Mouse (Mus musculus): ENCODE data around the gene Yipf2. TPM values are rescaled to one million over a fixed set of nuclear protein-coding genes. Genes with fewer than 3 reads are reported as not detected.

Gene Yipf2
- total and polyA plus RNA-seq, 3 experiments = 16.6 to 21.2 (median 17.5) TPM

GRCm38 (mm10) chr9:21585401-21585800, 7.2 kb downstream of the Yipf2 start:
- no peak for DNase-seq (ENCODE audit: extremely low read depth)
- no peak overlapping the region for H3K4me3 ChIP-seq (replicated peaks in 1 of 3; ENCODE audit: low read depth in 2 of 3, low read length in 2 of 3, poor library complexity in 1 of 3)
- in situ Hi-C loops (cut with MboI; ENCODE audit: low pct_ligation_motif_present, low pct_unique_long_range_greater_than_20kb, low sequenced_read_pairs) = no loop called here
- TF ChIP-seq TCF12 (IDR thresholded peaks at IDR 0.05; ENCODE audit: low read depth, low read length) (no peak), POLR2AphosphoS2 (IDR thresholded peaks at IDR 0.05; ENCODE audit: low read depth, low read length) (no peak)
- H3K27ac ChIP-seq (ENCODE audit: insufficient read depth, low read depth) = no peak overlapping the region
- H3K4me1 ChIP-seq (ENCODE audit: control insufficient read depth in 1 of 2, insufficient read depth in 2 of 2) = peaks cover 4 to 26% of the 10 kb centered on the region in 2 experiments
- no peak overlapping the region for H3K4me2 ChIP-seq (ENCODE audit: insufficient read depth, low read depth, poor library complexity, severe bottlenecking)
- H3K9ac ChIP-seq (ENCODE audit: insufficient read depth, low read depth) = no peak overlapping the region
- H3K36me3 ChIP-seq (replicated peaks in 1 of 2; ENCODE audit: control insufficient read depth in 1 of 2, insufficient read depth in 1 of 2, low read length in 1 of 2) = peaks cover 82 to 100% of the 10 kb centered on the region in 2 experiments
- dilution Hi-C loops (cut with MboI; ENCODE audit: extremely low pct_ligation_motif_present, extremely low pct_unique_long_range_greater_than_20kb, low sequenced_read_pairs) = no loop called here
- H3K79me2 ChIP-seq (replicated peaks; ENCODE audit: control insufficient read depth, extremely low read depth, insufficient read depth, poor library complexity, severe bottlenecking) = no peaks in the 10 kb centered on the region
- no peaks in the 10 kb centered on the region for H3K9me3 ChIP-seq (replicated peaks; ENCODE audit: low read length)
- no peaks in the 10 kb centered on the region for H3K27me3 ChIP-seq (replicated peaks)

DNA sequence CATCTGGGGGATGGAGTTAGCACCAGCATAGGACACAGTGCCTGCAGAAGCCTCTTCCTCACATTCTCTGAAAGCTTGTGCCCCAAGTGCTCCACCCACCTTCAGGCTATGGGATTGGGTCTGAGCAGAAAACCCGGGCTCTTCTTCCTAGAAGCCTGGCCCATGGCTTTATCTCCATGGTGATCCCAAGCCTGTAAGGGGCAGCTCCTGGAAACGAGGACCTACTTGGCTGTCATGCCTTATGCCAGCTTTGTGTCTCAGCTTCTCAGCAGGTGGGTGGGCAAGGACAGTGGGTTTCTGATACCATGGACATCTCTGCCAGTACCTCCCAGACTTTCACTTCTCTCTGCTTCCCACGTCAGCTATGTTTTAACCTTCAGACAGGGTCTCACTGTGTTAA, 14.4 kb downstream of the Yipf2 start:
- no peaks in the 10 kb centered on the region for H3K27me3 ChIP-seq (replicated peaks)
- H3K4me3 ChIP-seq (replicated peaks in 1 of 3; ENCODE audit: low read depth in 2 of 3, low read length in 2 of 3, poor library complexity in 1 of 3) = no peak overlapping the region
- dilution Hi-C loops (cut with MboI; ENCODE audit: extremely low pct_ligation_motif_present, extremely low pct_unique_long_range_greater_than_20kb, low sequenced_read_pairs) (no loop called here), in situ Hi-C loops (cut with MboI; ENCODE audit: low pct_ligation_motif_present, low pct_unique_long_range_greater_than_20kb, low sequenced_read_pairs) (no loop called here)
- H3K27ac ChIP-seq (ENCODE audit: insufficient read depth, low read depth) = no peak overlapping the region
- H3K9me3 ChIP-seq (replicated peaks; ENCODE audit: low read length) = no peaks in the 10 kb centered on the region
- peaks cover 70 to 95% of the 10 kb centered on the region in 2 experiments for H3K36me3 ChIP-seq (replicated peaks in 1 of 2; ENCODE audit: control insufficient read depth in 1 of 2, insufficient read depth in 1 of 2, low read length in 1 of 2)
- no peaks in the 10 kb centered on the region for H3K4me1 ChIP-seq (ENCODE audit: control insufficient read depth in 1 of 2, insufficient read depth in 2 of 2)
- TF ChIP-seq TBP (conservative IDR thresholded peaks at IDR 0.05; ENCODE audit: low read depth, low read length) (no peak), JUND (conservative IDR thresholded peaks at IDR 0.05; ENCODE audit: low read depth, low read length) (no peak), RAD21 (IDR thresholded peaks at IDR 0.05; ENCODE audit: low read depth, low read length) (no peak), PAX5 (IDR thresholded peaks at IDR 0.05; ENCODE audit: low read length) (no peak), CTCF (conservative IDR thresholded peaks at IDR 0.05 in 1 of 2, IDR thresholded peaks at IDR 0.05 in 1 of 2; ENCODE audit: low read depth in 2 of 2, low read length in 2 of 2) (no peak), NELFE (IDR thresholded peaks at IDR 0.05; ENCODE audit: low read depth, low read length) (no peak), IRF4 (IDR thresholded peaks at IDR 0.05; ENCODE audit: low read depth, low read length) (no peak), ZMIZ1 (IDR thresholded peaks at IDR 0.05; ENCODE audit: low read depth, low read length) (no peak), MAZ (IDR thresholded peaks at IDR 0.05; ENCODE audit: low read depth, low read length) (no peak), EP300 (IDR thresholded peaks at IDR 0.05; ENCODE audit: low read length) (no peak), USF1 (IDR thresholded peaks at IDR 0.05; ENCODE audit: low read depth, low read length) (no peak), JUN (IDR thresholded peaks at IDR 0.05; ENCODE audit: insufficient read depth, low read depth, low read length) (no peak)
- no peak for DNase-seq (ENCODE audit: extremely low read depth)
- H3K79me2 ChIP-seq (replicated peaks; ENCODE audit: control insufficient read depth, extremely low read depth, insufficient read depth, poor library complexity, severe bottlenecking) = no peaks in the 10 kb centered on the region
- H3K9ac ChIP-seq (ENCODE audit: insufficient read depth, low read depth) = no peak overlapping the region
- no peak overlapping the region for H3K4me2 ChIP-seq (ENCODE audit: insufficient read depth, low read depth, poor library complexity, severe bottlenecking)

DNA sequence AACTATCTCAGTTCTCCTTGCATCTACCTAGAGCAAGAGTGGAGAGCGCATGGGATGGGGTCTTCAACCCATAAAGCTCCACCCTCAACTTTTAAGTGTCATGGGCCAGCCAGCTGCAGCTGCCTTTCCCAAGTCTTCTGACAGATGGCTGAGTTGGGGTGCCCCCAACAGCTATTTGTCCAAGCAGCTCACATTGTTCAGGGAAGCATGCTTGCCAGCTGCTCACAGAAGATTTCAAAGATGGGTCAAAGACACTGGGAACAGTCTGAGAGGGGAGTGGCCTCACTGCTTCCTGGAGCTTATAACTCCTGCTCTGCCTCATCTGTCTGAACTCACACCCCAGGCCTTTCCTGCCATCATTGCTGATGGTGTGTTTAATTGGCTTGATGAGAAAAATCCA, 16.3 kb downstream of the Yipf2 start:
- dilution Hi-C loops (cut with MboI; ENCODE audit: extremely low pct_ligation_motif_present, extremely low pct_unique_long_range_greater_than_20kb, low sequenced_read_pairs) = no loop called here
- H3K36me3 ChIP-seq (replicated peaks in 1 of 2; ENCODE audit: control insufficient read depth in 1 of 2, insufficient read depth in 1 of 2, low read length in 1 of 2) = peaks cover 67 to 95% of the 10 kb centered on the region in 2 experiments
- in situ Hi-C loops (cut with MboI; ENCODE audit: low pct_ligation_motif_present, low pct_unique_long_range_greater_than_20kb, low sequenced_read_pairs) = no loop called here

More for the DNA sequence above, 16.3 kb downstream of the Yipf2 start:
- TF ChIP-seq MYC (IDR thresholded peaks at IDR 0.05; ENCODE audit: low read depth, low read length) (no peak), POLR2A (IDR thresholded peaks at IDR 0.05; ENCODE audit: low read depth, low read length) (no peak), TBP (conservative IDR thresholded peaks at IDR 0.05; ENCODE audit: low read depth, low read length) (no peak), KAT2A (IDR thresholded peaks at IDR 0.05; ENCODE audit: insufficient replicate concordance, low read length) (no peak), PAX5 (IDR thresholded peaks at IDR 0.05; ENCODE audit: low read length) (no peak), ZKSCAN1 (IDR thresholded peaks at IDR 0.05; ENCODE audit: borderline replicate concordance, low read depth, low read length) (no peak), IRF4 (IDR thresholded peaks at IDR 0.05; ENCODE audit: low read depth, low read length) (no peak), ZC3H11A (IDR thresholded peaks at IDR 0.05; ENCODE audit: low read depth, low read length) (no peak), BHLHE40 (IDR thresholded peaks at IDR 0.05; ENCODE audit: low read depth, low read length) (no peak), CTCF (conservative IDR thresholded peaks at IDR 0.05 in 1 of 2, IDR thresholded peaks at IDR 0.05 in 1 of 2; ENCODE audit: low read depth in 2 of 2, low read length in 2 of 2) (no peak), MAX (IDR thresholded peaks at IDR 0.05; ENCODE audit: low read length) (no peak), RAD21 (IDR thresholded peaks at IDR 0.05; ENCODE audit: low read depth, low read length) (no peak), MEF2A (IDR thresholded peaks at IDR 0.05; ENCODE audit: borderline replicate concordance, low read depth, low read length) (no peak), E2F4 (IDR thresholded peaks at IDR 0.05; ENCODE audit: insufficient replicate concordance, low read depth, low read length) (no peak)
- no peaks in the 10 kb centered on the region for H3K27me3 ChIP-seq (replicated peaks)
- H3K9ac ChIP-seq (ENCODE audit: insufficient read depth, low read depth) = no peak overlapping the region
- no peaks in the 10 kb centered on the region for H3K4me1 ChIP-seq (ENCODE audit: control insufficient read depth in 1 of 2, insufficient read depth in 2 of 2)
- H3K4me2 ChIP-seq (ENCODE audit: insufficient read depth, low read depth, poor library complexity, severe bottlenecking) = no peak overlapping the region
- H3K27ac ChIP-seq (ENCODE audit: insufficient read depth, low read depth) = no peak overlapping the region
- H3K9me3 ChIP-seq (replicated peaks; ENCODE audit: low read length) = no peaks in the 10 kb centered on the region
- no peak overlapping the region for H3K4me3 ChIP-seq (replicated peaks in 1 of 3; ENCODE audit: low read depth in 2 of 3, low read length in 2 of 3, poor library complexity in 1 of 3)
- no peaks in the 10 kb centered on the region for H3K79me2 ChIP-seq (replicated peaks; ENCODE audit: control insufficient read depth, extremely low read depth, insufficient read depth, poor library complexity, severe bottlenecking)
- no peak for DNase-seq (ENCODE audit: extremely low read depth)

Data from CH12.LX (cell line).